Mouse (Mus musculus): ENCODE results near the gene Trhr2. TPM values are rescaled to one million over a fixed set of nuclear protein-coding genes. Genes with fewer than 3 reads are reported as not detected.

The Trhr2 gene
- polyA plus RNA-seq (2015; fragmentation: Nextera tagmentation; extraction: Ambion mirVana) = not detected in 2 replicates

GRCm38 (mm10) chr8:122360696-122361416 is at the start of gene Trhr2:
Gene Trhr2, minus strand, starts transcription at chr8:122360746.

GRCm38 (mm10) chr8:122376365-122377231 is 16.1 kb upstream of the Trhr2 start, which contains the start of gene Zc3h18:
Gene Zc3h18, plus strand, starts transcription at chr8:122376609.

Other genes with a start within 250 kb of the Trhr2 start
- gene Zfpm1, start 78.6 kb downstream of the Trhr2 start, polyA plus RNA-seq (2015; fragmentation: Nextera tagmentation; extraction: Ambion mirVana) = 0.97 and 1.1 TPM in 2 replicates
- gene Zc3h18, start 15.9 kb upstream of the Trhr2 start, polyA plus RNA-seq (2015; fragmentation: Nextera tagmentation; extraction: Ambion mirVana) = 20.6 and 24.5 TPM in 2 replicates
- gene Il17c, start 61.3 kb upstream of the Trhr2 start, polyA plus RNA-seq (2015; fragmentation: Nextera tagmentation; extraction: Ambion mirVana) = not detected in 2 replicates
- 202 and 293 TPM in 2 replicates for gene Cyba, start 72.2 kb upstream of the Trhr2 start, polyA plus RNA-seq (2015; fragmentation: Nextera tagmentation; extraction: Ambion mirVana)
- gene Mvd, start 82.7 kb upstream of the Trhr2 start, polyA plus RNA-seq (2015; fragmentation: Nextera tagmentation; extraction: Ambion mirVana) = 32.1 and 54.5 TPM in 2 replicates
- gene Snai3, start 100.0 kb upstream of the Trhr2 start, polyA plus RNA-seq (2015; fragmentation: Nextera tagmentation; extraction: Ambion mirVana) = 1.0 and 1.3 TPM in 2 replicates
- 34.0 and 36.3 TPM in 2 replicates for gene Rnf166, start 115.3 kb upstream of the Trhr2 start, polyA plus RNA-seq (2015; fragmentation: Nextera tagmentation; extraction: Ambion mirVana)
- 27.9 and 35.3 TPM in 2 replicates for gene Ctu2, start 115.4 kb upstream of the Trhr2 start, polyA plus RNA-seq (2015; fragmentation: Nextera tagmentation; extraction: Ambion mirVana)
- gene Piezo1, start 190.6 kb upstream of the Trhr2 start, polyA plus RNA-seq (2015; fragmentation: Nextera tagmentation; extraction: Ambion mirVana) = 14.6 and 15.6 TPM in 2 replicates
- gene Cdt1, start 207.3 kb upstream of the Trhr2 start, polyA plus RNA-seq (2015; fragmentation: Nextera tagmentation; extraction: Ambion mirVana) = 11.5 and 13.2 TPM in 2 replicates
- gene Aprt, start 216.2 kb upstream of the Trhr2 start, polyA plus RNA-seq (2015; fragmentation: Nextera tagmentation; extraction: Ambion mirVana) = 191 and 265 TPM in 2 replicates

Data from urinary bladder, postnatal 0 days (tissue).